Mouse (Mus musculus): Measurements from ENCODE around the gene Sox2. TPM values are rescaled to one million over a fixed set of nuclear protein-coding genes. Genes with fewer than 3 reads are reported as not detected.

Gene Sox2
- total and polyA plus RNA-seq, 3 experiments: not detected

GRCm38 (mm10) chr3:34648105-34648832 lies 1.9 kb upstream of the Sox2 start:
- Histone ChIP-seq H3K9ac (ENCODE audit: control insufficient read depth, low read depth, low read length, poor library complexity, severe bottlenecking) (no peak overlapping the region), H3K4me3 (ENCODE audit: control insufficient read depth in 1 of 2, insufficient read depth in 1 of 2, low read depth in 2 of 2, low read length in 2 of 2) (no peak overlapping the region), H3K9me3 (replicated peaks; ENCODE audit: insufficient read depth, low read length) (no peaks in the 10 kb centered on the region), H3K36me3 (ENCODE audit: control insufficient read depth in 1 of 2, insufficient read depth in 2 of 2, low read length in 2 of 2) (no peaks in the 10 kb centered on the region), H3K4me1 (ENCODE audit: control insufficient read depth in 1 of 2, insufficient read depth in 2 of 2, low read length in 2 of 2) (no peaks in the 10 kb centered on the region), H3K27ac (ENCODE audit: control insufficient read depth, low read depth, low read length) (no peak overlapping the region), H3K79me2 (ENCODE audit: control insufficient read depth, insufficient read depth, low read length, poor library complexity) (no peaks in the 10 kb centered on the region), H3K27me3 (ENCODE audit: control insufficient read depth in 1 of 2, insufficient read depth in 2 of 2, low read length in 2 of 2) (no peaks in the 10 kb centered on the region)
- TF ChIP-seq MEF2A (IDR thresholded peaks at IDR 0.05; ENCODE audit: extremely low read depth, insufficient replicate concordance, low read depth, low read length, poor library complexity, severe bottlenecking): no peak
- TF ChIP-seq MAZ (IDR thresholded peaks at IDR 0.05; ENCODE audit: low read depth, low read length): no peak
- no peak for TF ChIP-seq POLR2A (IDR thresholded peaks at IDR 0.05; ENCODE audit: control insufficient read depth in 1 of 2, insufficient read depth in 1 of 2, low read depth in 1 of 2, low read length in 2 of 2, poor library complexity in 1 of 2)
- no peak for TF ChIP-seq MXI1 (IDR thresholded peaks at IDR 0.05; ENCODE audit: low read depth, low read length)
- TF ChIP-seq ZNF384 (IDR thresholded peaks at IDR 0.05; ENCODE audit: low read depth, low read length): no peak
- no peak for TF ChIP-seq ZKSCAN1 (IDR thresholded peaks at IDR 0.05; ENCODE audit: low read depth, low read length)
- no peak for DNase-seq (ENCODE audit: low read depth, low spot score)

DNA sequence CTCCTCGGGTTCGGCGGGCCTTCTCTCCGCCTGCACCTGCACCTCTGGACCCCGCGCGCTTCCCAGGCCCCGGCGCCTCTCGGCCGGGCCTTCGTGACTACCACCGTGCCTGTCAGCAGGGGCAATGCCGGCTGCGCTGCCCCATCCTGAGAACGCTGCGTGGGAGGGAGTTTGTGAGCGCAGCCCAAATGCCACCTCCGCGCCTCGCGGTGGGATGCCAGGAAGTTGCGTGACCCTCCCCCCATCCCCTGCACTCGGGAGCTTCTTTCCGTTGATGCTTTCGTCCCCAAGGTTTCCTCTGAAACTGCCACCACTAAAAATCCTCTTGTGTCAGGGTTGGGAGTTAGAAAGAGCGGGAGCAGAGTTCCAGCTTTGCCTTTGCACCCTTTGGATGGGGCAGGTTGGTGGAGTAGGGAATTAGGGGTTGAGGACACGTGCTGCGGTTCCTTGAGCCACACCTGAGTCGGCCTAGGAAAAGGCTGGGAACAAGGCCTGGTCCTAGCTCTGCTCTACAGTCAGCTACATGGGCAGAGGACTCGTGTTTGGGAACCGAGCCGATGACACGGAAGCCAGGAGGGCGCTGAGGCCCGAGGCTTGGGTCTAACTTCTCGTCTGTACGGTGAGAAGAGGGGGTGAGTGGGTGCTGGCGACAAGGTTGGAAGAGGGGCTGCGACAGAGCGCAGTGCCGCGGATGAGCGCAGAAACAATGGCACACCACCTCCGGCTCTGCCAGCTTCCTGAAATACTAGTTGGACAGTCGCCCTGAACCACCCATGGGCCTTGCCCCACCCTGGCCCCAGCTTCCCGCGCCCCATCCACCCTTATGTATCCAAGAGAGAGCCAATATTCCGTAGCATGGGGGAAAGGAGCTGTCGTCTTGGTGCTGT lies 1.1 kb upstream of the Sox2 start:
- Histone ChIP-seq H3K36me3 (ENCODE audit: control insufficient read depth in 1 of 2, insufficient read depth in 2 of 2, low read length in 2 of 2) (no peaks in the 10 kb centered on the region), H3K79me2 (ENCODE audit: control insufficient read depth, insufficient read depth, low read length, poor library complexity) (no peaks in the 10 kb centered on the region), H3K4me1 (ENCODE audit: control insufficient read depth in 1 of 2, insufficient read depth in 2 of 2, low read length in 2 of 2) (no peaks in the 10 kb centered on the region), H3K27ac (ENCODE audit: control insufficient read depth, low read depth, low read length) (no peak overlapping the region), H3K27me3 (ENCODE audit: control insufficient read depth in 1 of 2, insufficient read depth in 2 of 2, low read length in 2 of 2) (no peaks in the 10 kb centered on the region), H3K4me3 (ENCODE audit: control insufficient read depth in 1 of 2, insufficient read depth in 1 of 2, low read depth in 2 of 2, low read length in 2 of 2) (no peak overlapping the region), H3K9ac (ENCODE audit: control insufficient read depth, low read depth, low read length, poor library complexity, severe bottlenecking) (no peak overlapping the region), H3K9me3 (replicated peaks; ENCODE audit: insufficient read depth, low read length) (no peaks in the 10 kb centered on the region)
- DNase-seq (ENCODE audit: low read depth, low spot score): no peak
- TF ChIP-seq TAL1 (IDR thresholded peaks at IDR 0.05; ENCODE audit: low read length) (no peak), POLR2A (IDR thresholded peaks at IDR 0.05; ENCODE audit: control insufficient read depth in 1 of 2, insufficient read depth in 1 of 2, low read depth in 1 of 2, low read length in 2 of 2, poor library complexity in 1 of 2) (no peak), MAZ (IDR thresholded peaks at IDR 0.05; ENCODE audit: low read depth, low read length) (no peak), ZMIZ1 (IDR thresholded peaks at IDR 0.05; ENCODE audit: low read depth, low read length) (no peak), BHLHE40 (IDR thresholded peaks at IDR 0.05; ENCODE audit: borderline replicate concordance, low read depth, low read length) (no peak), MYC (IDR thresholded peaks at IDR 0.05; ENCODE audit: low read depth, low read length) (no peak)

All from MEL (cell line).